Mouse (Mus musculus) lung, postnatal 0 days (tissue): ENCODE data around the gene Lin7a. TPM values are rescaled to one million over a fixed set of nuclear protein-coding genes. Genes with fewer than 3 reads are reported as not detected.
"Not testable (repeated sequence)": the region's sequence is repeated elsewhere in the genome, so short reads cannot be mapped to it uniquely, and the experiment has no call there.

ENCODE experiments used
- ATAC-seq: fragments of 200-750 bp; cut with Nextera tagmentation; 2 replicates; pipeline ENCODE4 v1.8.0; 2017; ENCODE audit warnings: moderate library complexity
- DNase-seq: peaks from one replicate; pipeline ENCODE4 v3.0.0-alpha.2; 2016; ENCODE audit warnings: low spot score
- H3K27ac ChIP-seq: fragments of 300-500 bp; sonication (generic); 2 replicates; pipeline ENCODE4 v1.5.1; 2014; ENCODE audit warnings: antibody characterized with exemption, mild to moderate bottlenecking, low read length, mixed read lengths
- H3K27me3 ChIP-seq: fragments of 300-500 bp; sonication (generic); replicated peaks from 2 replicates; pipeline ENCODE4 v1.6.1; 2014; ENCODE audit warnings: low read length, mixed read lengths; ENCODE audit not compliant: insufficient read depth
- H3K36me3 ChIP-seq: fragments of 300-500 bp; sonication (generic); 2 replicates; pipeline ENCODE4 v1.6.1; 2014; ENCODE audit warnings: low read length, mixed read lengths; ENCODE audit not compliant: insufficient read depth
- H3K4me1 ChIP-seq: fragments of 300-500 bp; sonication (generic); 2 replicates; pipeline ENCODE4 v1.6.1; 2014; ENCODE audit warnings: antibody characterized with exemption, low read depth, low read length, mixed read lengths; ENCODE audit not compliant: insufficient read depth
- H3K4me2 ChIP-seq: fragments of 300-500 bp; sonication (generic); replicated peaks from 2 replicates; pipeline ENCODE4 v1.6.1; 2014; ENCODE audit warnings: low read depth, mild to moderate bottlenecking, low read length, moderate library complexity, mixed read lengths
- H3K4me3 ChIP-seq: fragments of 300-500 bp; sonication (generic); 2 replicates; pipeline ENCODE4 v1.5.1; 2014; ENCODE audit warnings: low read depth, low read length
- H3K9ac ChIP-seq: fragments of 300-500 bp; sonication (generic); replicated peaks from 2 replicates; pipeline ENCODE4 v1.6.1; 2014; ENCODE audit warnings: low read depth, mild to moderate bottlenecking
- H3K9me3 ChIP-seq: fragments of 300-500 bp; sonication (generic); 2 replicates; pipeline ENCODE4 v1.6.1; 2016; ENCODE audit warnings: low read length, mixed read lengths
- CTCF ChIP-seq: IDR thresholded peaks from 2 replicates; pipeline ENCODE4 v1.5.1; 2016; ENCODE audit warnings: antibody characterized with exemption, mild to moderate bottlenecking
- EP300 ChIP-seq: IDR thresholded peaks from 2 replicates; pipeline ENCODE4 v1.6.1; 2016; ENCODE audit warnings: antibody characterized with exemption, mild to moderate bottlenecking, control low read depth
- WGBS: fragments of 180-500 bp; shearing (Covaris S2); extraction: QIAGEN DNeasy Blood & Tissue Kit; methylation state at CpG from one replicate; pipeline ENCODE4 v1.1.7; 2014; 5-methylcytosine and 5-hydroxymethylcytosine counted together
- polyA plus RNA-seq: library from polyadenylated mRNA; unstranded; fragments of >200 nt; fragmentation: Nextera tagmentation; extraction: Ambion mirVana; gene quantifications from 2 replicates; pipeline ENCODE4 v1.2.1, GENCODE M21; 2015

Lin7a gene
- polyA plus RNA-seq, 1 experiment from 2014 or later: 0.43 TPM

GRCm38 (mm10) chr10:107240446-107240845 lies 31.0 kb upstream of the Lin7a start:
- Histone ChIP-seq H3K9ac (no peak overlapping the region), H3K9me3 (no peaks in the 10 kb centered on the region), H3K27me3 (no peaks in the 10 kb centered on the region), H3K4me2 (no peak overlapping the region), H3K27ac (no peak overlapping the region), H3K4me1 (no peaks in the 10 kb centered on the region), H3K4me3 (no peak overlapping the region), H3K36me3 (no peaks in the 10 kb centered on the region)
- WGBS: 37% methylated on average over 1 of the region's 1 CpGs
- ATAC-seq (no peak), DNase-seq (no peak)
- TF ChIP-seq CTCF (no peak), EP300 (no peak)

DNA sequence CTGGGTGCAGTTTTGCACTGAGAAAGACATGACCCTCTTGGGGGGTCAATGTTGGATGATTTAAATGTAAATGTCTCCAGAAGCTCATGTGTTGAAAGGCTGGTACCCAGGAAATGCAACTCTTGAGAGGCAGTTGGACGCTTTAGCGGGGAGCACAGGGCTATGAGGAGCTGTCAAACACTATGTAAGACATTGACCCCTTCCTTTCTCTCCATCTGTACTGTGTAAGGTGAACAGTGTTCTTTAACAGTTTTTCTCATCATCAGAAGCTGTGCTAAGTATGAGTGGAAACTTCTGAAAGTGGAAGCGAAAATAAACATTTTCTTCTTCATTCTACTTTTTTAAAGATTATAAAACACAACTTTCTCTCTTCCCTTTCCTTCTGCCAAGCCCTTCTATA lies 30.5 kb upstream of the Lin7a start:
- no peak for TF ChIP-seq CTCF
- no peak for TF ChIP-seq EP300

DNA sequence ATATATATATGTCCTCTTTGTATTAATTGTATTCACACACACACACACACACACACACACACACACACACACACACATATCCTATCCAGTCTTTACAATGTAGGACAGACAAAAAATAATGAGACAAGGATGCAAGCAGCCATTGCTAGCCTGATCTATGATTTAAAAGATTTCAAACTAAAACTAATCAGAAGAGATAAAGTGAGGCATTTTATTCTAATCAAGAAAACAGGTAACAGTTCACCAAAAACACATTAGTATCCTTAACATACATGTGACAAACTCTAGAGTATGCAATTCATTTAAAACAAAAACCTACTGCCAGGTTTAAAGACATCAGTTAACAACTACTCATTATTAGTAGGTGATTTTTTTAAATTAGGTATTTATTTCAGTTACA lies 30.1 kb upstream of the Lin7a start:
- no peaks in the 10 kb centered on the region for H3K9me3 ChIP-seq
- no peak overlapping the region for H3K4me3 ChIP-seq
- no peak for TF ChIP-seq EP300
- TF ChIP-seq CTCF: no peak
- H3K27ac ChIP-seq: no peak overlapping the region
- H3K27me3 ChIP-seq: no peaks in the 10 kb centered on the region
- H3K9ac ChIP-seq: no peak overlapping the region
- H3K36me3 ChIP-seq: no peaks in the 10 kb centered on the region
- DNase-seq: no peak
- H3K4me1 ChIP-seq: no peaks in the 10 kb centered on the region
- no peak for ATAC-seq
- H3K4me2 ChIP-seq: no peak overlapping the region

More for the DNA sequence above, 30.5 kb upstream of the Lin7a start:
- Histone ChIP-seq H3K36me3 (no peaks in the 10 kb centered on the region), H3K4me3 (no peak overlapping the region), H3K9me3 (no peaks in the 10 kb centered on the region), H3K9ac (no peak overlapping the region), H3K4me1 (no peaks in the 10 kb centered on the region), H3K27ac (no peak overlapping the region), H3K27me3 (no peaks in the 10 kb centered on the region), H3K4me2 (no peak overlapping the region)
- 69% methylated on average over 3 of the region's 3 CpGs for WGBS
- DNase-seq (no peak), ATAC-seq (no peak)

GRCm38 (mm10) chr10:107241999-107242398 lies 29.5 kb upstream of the Lin7a start:
- not testable (repeated sequence) for H3K9ac ChIP-seq, H3K4me2 ChIP-seq, H3K36me3 ChIP-seq, H3K27ac ChIP-seq, H3K27me3 ChIP-seq, H3K4me1 ChIP-seq, H3K9me3 ChIP-seq, H3K4me3 ChIP-seq, ATAC-seq, DNase-seq
- 83% methylated on average over 1 of the region's 1 CpGs for WGBS

DNA sequence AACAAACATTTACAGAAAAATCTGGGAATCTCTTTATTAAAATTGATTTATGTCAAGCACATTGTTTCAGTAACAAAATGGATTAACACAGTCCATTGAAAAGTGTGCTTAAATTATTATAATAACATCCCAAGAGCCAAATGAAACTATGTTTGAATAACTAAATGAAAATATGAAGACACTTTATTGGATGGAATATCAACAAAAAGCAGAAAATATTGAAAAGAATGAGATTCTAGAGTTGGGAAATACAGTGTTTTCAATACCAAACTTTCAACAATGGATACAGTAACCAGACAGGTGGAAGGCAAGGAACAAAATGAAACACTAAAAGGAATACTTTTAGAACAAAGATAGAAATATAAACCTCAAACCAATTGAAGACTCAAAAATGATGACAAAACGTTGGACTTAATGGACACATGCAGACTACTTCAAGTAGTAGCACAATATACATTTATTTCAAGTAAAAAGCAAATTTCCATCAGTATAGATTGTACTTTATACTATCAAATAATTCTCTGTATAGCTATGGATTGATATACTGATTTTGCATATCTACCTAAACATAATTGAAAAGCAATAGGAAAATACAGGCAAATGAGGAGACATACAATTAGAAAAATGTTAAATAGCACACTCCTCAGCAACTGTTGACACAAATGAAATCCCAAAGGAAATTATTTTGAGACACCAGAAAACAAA lies 28.6 kb upstream of the Lin7a start:
- TF ChIP-seq CTCF: no peak
- no peak for TF ChIP-seq EP300
- Histone ChIP-seq H3K4me3 (no peak overlapping the region), H3K36me3 (no peaks in the 10 kb centered on the region), H3K4me1 (no peaks in the 10 kb centered on the region), H3K9me3 (no peaks in the 10 kb centered on the region), H3K9ac (no peak overlapping the region), H3K4me2 (no peak overlapping the region), H3K27ac (no peak overlapping the region), H3K27me3 (no peaks in the 10 kb centered on the region)
- WGBS: 63% methylated on average over 1 of the region's 1 CpGs
- DNase-seq: no peak
- ATAC-seq: no peak

DNA sequence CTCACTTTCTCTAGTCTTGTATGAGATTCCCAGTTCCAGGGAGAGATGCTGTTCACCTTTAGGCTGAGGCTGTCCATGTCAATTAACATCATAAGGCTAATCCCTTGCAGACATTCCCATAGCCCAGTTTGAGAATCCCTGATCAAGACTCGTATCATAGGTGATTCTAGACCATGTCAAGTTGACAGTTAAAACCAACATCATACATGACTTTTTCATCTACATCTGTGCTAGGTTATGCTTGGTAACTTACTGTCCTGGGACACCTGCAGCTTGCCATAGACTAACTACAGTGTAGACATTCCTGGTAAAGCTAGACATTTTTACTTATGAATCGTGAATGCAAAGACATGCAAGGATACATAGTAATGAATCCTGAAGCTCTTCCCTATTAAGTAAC lies 27.3 kb upstream of the Lin7a start:
- no peaks in the 10 kb centered on the region for H3K4me1 ChIP-seq
- ATAC-seq: no peak
- TF ChIP-seq CTCF (no peak), EP300 (no peak)
- no peak overlapping the region for H3K4me2 ChIP-seq
- H3K9me3 ChIP-seq: no peaks in the 10 kb centered on the region
- 88% methylated on average over 2 of the region's 2 CpGs for WGBS
- H3K27me3 ChIP-seq: no peaks in the 10 kb centered on the region
- no peak overlapping the region for H3K27ac ChIP-seq
- DNase-seq: no peak
- no peak overlapping the region for H3K9ac ChIP-seq
- H3K36me3 ChIP-seq: no peaks in the 10 kb centered on the region
- no peak overlapping the region for H3K4me3 ChIP-seq
